Mouse (Mus musculus): ENCODE results near the gene Tmem130.

DNA sequence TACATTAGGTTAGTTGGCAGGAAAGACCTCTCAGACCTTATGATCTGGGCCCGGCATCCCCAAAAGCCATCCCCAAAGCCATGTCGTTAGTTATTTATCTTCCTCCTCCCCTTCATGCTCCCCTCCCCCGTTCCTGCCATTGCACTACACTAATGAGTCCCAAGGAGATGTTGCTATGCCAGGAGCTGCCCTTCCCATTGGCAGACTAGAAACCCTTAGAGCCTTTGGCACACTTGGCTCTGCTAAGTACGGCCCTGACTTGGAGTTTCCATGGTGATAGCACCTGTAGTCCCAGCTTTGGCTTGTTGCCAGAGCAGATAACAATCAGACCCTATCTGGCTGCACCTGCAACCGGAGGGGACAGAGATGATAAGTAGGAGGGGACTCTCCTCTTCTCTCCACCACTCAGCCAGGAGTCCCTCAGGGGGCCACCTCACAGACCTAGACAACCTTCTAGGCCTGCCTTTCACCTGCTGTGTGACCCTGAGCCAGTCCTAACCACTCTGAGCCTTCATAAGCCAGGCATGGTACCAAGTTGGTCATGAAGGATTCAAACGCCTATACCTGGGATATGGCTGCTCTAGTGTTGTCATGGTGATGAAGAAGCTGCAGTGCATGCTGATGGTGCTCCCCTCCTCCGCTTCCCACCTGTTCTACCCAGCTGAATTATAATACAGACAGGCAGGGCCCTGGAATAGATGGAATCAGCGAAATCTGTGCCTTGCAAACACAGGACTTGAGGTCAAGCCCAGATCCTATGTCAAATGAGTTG, 66.1 kb downstream of the Tmem130 start:
- TF ChIP-seq CTCF (IDR thresholded peaks at IDR 0.05; ENCODE audit: low read depth, low read length) (no peak), POLR2A (IDR thresholded peaks at IDR 0.05; ENCODE audit: borderline replicate concordance, low read depth, low read length) (no peak)

All from bone marrow macrophage, adult 2 months (primary cell).